Mouse (Mus musculus) heart, adult 10 weeks (tissue): ENCODE measurements around the gene Cd2bp2. TPM values are rescaled to one million over a fixed set of nuclear protein-coding genes. Genes with fewer than 3 reads are reported as not detected.

ENCODE experiments used
- polyA plus RNA-seq: library from polyadenylated mRNA; stranded (reverse); fragments of 350-450 nt; fragmentation: Illumina TruSeq; extraction: RNeasy Lipid Tissue Mini Kit (QIAGEN cat#74804); gene quantifications from one replicate; pipeline ENCODE4 v1.2.3, GENCODE M21; 2014; ENCODE audit warnings: low read depth, low replicate concordance

The Cd2bp2 gene
- polyA plus RNA-seq, result 39.2 TPM

DNA sequence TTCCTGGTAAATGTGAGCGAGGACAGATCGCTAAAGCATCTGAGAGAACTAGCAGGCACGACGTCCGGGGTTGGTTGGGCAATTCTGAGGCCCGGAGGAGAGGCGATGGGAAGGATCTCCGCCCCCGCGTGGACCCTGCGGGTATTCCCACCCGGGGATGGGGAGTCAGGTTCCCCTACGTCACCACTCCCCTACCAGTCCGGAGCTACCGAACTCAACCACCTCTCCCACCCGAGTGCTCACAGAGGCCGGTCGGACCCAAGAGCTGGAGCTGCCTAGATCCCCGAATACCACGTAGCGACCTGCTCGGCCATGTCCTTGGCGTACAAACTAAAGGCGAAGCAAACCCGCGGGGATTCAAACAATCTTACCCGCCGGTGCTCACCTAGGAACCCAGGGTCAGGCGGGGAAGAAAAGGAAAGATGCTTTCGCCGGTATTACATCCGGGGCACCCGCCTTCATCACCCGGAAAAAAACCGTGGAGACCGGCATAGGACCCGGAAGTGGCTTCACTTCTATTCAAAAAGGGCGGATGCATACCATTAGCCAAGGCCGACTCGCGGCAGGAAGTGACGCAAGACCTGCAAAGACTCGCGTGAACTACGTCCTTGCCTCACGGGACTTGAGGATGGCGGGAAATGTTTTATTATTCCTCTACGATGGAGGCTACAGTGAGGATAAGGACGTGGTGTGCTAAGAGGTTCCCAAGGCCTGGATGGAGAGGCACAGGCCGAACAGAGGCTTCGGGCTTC, at the start of gene Cd2bp2:
Cd2bp2 (minus strand) TSS at position 507 of the 752 bp plus-strand sequence.

DNA sequence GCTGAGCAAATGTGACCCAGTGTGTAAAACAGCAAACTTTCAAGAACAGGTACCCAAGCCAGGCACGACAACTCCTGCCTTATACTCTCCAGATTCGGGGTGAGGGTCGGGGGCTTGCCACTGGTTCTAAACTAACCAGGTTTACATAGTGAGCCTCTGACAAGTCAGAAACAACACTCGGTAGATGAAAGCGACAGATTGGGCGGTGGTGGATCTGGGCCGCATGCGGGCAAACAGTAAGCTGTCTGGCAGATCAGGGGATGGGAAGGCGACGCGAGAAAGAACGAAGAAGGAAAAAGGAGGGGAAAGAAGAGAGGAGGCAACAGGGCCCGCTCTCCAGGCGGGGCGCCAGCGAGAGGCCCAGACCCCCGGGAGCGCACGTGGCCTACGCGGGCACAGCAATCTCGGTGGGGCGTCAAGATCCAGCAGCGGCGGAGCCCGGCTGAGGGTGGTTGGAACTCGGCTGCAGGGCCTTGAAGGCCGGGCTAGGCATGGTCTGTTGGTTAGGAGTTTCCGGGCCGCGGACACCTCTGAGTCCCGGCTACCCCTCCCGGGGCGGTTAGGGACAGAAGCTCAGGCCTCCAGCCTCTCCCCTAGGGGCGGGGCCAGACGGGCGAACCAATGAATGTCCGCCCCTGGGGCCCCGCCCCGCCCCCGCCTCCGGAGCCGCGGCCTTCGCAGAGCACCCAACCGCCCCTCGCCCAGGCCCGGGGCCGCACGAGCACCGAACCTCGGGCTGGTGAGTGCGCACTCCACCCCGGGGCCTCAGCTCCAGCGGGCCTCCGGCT, 48.2 kb upstream of the Cd2bp2 start, which contains the start of gene Zfp771:
Zfp771 (plus strand) TSS at position 405 of the 788 bp plus-strand sequence.

DNA sequence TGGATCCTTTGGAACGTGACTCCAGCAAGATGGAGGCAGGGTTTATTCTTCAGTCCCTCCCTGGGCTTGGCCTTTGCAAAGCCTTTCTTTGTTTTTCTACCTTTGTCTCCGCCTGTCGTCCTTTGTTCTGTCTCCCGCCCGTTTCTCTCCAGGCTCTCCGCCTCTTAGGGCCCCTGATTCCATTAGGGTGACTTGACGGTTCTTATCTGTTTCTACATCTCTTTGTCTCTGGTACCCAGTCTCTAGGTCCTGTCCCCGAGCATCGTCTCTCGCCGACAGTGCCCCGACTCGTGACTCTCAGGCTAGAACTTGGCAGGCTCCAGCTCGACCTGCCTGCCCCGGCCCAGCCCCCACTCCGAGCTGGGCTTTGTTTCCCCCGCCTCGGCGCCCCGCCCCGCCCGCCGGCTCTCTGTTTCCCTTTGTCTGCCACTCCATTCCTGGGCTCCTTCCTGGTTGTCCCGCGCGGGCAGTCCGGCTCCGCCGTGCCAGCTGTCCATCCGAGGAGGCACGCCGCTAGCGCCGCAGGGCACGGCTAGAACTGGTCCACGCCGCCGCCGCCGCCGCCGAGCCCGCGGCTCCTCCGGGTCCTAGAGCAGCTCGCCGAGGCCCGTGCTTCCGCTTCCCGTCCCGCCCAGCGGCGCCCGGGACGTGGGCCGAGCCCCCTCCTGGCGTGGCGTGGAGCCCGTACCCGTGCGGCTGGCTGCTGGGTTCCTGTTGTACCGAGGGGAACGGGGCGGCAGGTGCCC, 36.9 kb upstream of the Cd2bp2 start, which contains the start of the genes Zfp553 and Sept1:
Zfp553 (plus strand) TSS at position 440 of the 746 bp plus-strand sequence.
Sept1 (minus strand) TSS at position 509 of the 746 bp plus-strand sequence.

DNA sequence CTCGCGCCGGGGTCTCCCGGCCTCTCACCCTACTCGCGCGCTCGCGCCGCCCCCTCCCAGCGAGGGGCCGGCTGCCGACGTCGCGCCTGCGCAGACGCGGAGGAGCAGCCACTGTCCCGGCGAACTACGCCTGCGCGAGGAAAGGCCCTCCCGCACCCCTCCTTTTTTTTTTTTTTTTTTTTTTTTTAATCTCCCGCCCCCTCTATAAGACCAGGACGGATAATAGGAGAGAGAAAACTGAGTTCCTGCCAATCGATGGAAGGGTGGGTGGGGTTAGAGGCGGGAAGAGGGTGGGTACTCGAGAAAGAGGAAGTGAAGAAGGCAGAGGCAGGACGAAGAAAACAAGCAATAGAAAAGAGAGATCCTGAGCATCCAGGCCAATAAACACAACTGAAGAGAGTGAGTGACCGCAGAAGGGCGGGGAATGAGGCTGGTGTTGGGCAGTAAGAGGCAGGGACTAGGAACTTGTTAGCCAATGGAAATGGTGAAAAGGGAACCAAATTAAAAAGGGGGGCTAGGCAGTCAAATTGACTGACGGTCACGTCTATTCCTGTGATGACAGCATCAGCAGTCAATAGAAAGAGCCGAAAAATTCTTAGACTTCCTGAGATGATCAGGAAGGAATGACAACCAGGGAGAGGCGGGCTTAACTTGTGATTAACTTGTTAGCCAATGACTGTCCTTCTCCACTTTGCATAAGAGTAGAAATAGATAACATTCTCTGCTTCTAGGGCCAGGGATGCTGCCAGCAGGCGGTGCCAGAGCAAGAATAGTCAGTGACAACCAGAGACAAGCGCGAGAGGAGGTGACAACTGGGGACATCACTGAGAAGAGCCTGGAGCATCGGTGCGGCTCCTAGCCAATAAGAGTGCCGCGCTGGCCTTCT, 12.9 kb upstream of the Cd2bp2 start, which contains the start of gene Mylpf:
Mylpf (plus strand) TSS at position 338 of the 886 bp plus-strand sequence.

DNA sequence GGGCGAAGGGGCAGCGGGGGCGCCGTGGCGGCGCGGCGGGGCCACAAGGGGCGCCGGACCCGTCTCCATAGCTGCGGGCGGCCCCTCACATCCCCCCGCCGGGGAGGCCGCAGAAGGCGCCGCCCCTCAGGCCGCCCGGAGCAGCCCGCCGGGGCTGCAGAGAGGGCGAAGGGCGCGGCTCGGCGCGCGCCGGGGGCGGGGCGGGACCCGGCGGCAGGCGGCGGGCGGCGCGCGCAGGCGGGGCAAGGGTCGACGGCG, 12.4 kb upstream of the Cd2bp2 start, which contains the start of gene Tbc1d10b:
Tbc1d10b (minus strand) TSS at position 174 of the 258 bp plus-strand sequence.

Other genes with a start within 250 kb of the Cd2bp2 start
- not detected for gene Asphd1, start 246.5 kb downstream of the Cd2bp2 start, polyA plus RNA-seq
- 1.6 TPM for gene Sez6l2, start 245.5 kb downstream of the Cd2bp2 start, polyA plus RNA-seq
- 48.9 TPM for gene Cdipt, start 220.1 kb downstream of the Cd2bp2 start, polyA plus RNA-seq
- 0.63 TPM for gene Cdiptos, start 220.0 kb downstream of the Cd2bp2 start, polyA plus RNA-seq
- 38.1 TPM for gene Mvp, start 181.4 kb downstream of the Cd2bp2 start, polyA plus RNA-seq
- 0.86 TPM for gene Pagr1b, start 179.6 kb downstream of the Cd2bp2 start, polyA plus RNA-seq
- not detected for gene Pagr1a, start 178.7 kb downstream of the Cd2bp2 start, polyA plus RNA-seq
- 35.1 TPM for gene Gm42742, start 175.0 kb downstream of the Cd2bp2 start, polyA plus RNA-seq
- gene Prrt2, start 174.8 kb downstream of the Cd2bp2 start, polyA plus RNA-seq, result 2.0 TPM
- 59.5 TPM for gene Maz, start 169.0 kb downstream of the Cd2bp2 start, polyA plus RNA-seq
- 0.24 TPM for gene Kif22, start 153.6 kb downstream of the Cd2bp2 start, polyA plus RNA-seq
- not detected for gene Zg16, start 108.7 kb downstream of the Cd2bp2 start, polyA plus RNA-seq
- 2.1 TPM for gene AI467606, start 104.7 kb downstream of the Cd2bp2 start, polyA plus RNA-seq
- gene Qprt, start 73.8 kb downstream of the Cd2bp2 start, polyA plus RNA-seq, result not detected
- gene Spn, start 58.2 kb downstream of the Cd2bp2 start, polyA plus RNA-seq, result 0.37 TPM
- gene Tbc1d10b, start 12.4 kb upstream of the Cd2bp2 start, polyA plus RNA-seq, result 17.1 TPM
- 1.8 TPM for gene Mylpf, start 12.8 kb upstream of the Cd2bp2 start, polyA plus RNA-seq
- gene Zfp553, start 37.0 kb upstream of the Cd2bp2 start, polyA plus RNA-seq, result 7.7 TPM
- 6.4 TPM for gene Sept1, start 37.1 kb upstream of the Cd2bp2 start, polyA plus RNA-seq
- 10.7 TPM for gene Zfp771, start 48.2 kb upstream of the Cd2bp2 start, polyA plus RNA-seq
- gene Dctpp1, start 64.7 kb upstream of the Cd2bp2 start, polyA plus RNA-seq, result 36.3 TPM
- gene Sephs2, start 78.0 kb upstream of the Cd2bp2 start, polyA plus RNA-seq, result 26.0 TPM
- 0.81 TPM for gene Itgal, start 100.2 kb upstream of the Cd2bp2 start, polyA plus RNA-seq
- gene Zfp768, start 149.5 kb upstream of the Cd2bp2 start, polyA plus RNA-seq, result 33.8 TPM
- 3.9 TPM for gene Zfp747, start 180.0 kb upstream of the Cd2bp2 start, polyA plus RNA-seq
- gene 9130019O22Rik, start 191.1 kb upstream of the Cd2bp2 start, polyA plus RNA-seq, result 1.5 TPM
- 3.4 TPM for gene E430018J23Rik, start 197.6 kb upstream of the Cd2bp2 start, polyA plus RNA-seq
- gene Zfp764, start 210.8 kb upstream of the Cd2bp2 start, polyA plus RNA-seq, result 4.4 TPM
- gene Zfp688, start 226.0 kb upstream of the Cd2bp2 start, polyA plus RNA-seq, result 3.6 TPM